Mouse (Mus musculus): ENCODE data around the gene Vars. TPM values are rescaled to one million over a fixed set of nuclear protein-coding genes. Genes with fewer than 3 reads are reported as not detected.
"Not testable (repeated sequence)": the region's sequence is repeated elsewhere in the genome, so short reads cannot be mapped to it uniquely, and the experiment has no call there.

Gene Vars
- polyA plus RNA-seq, 1 experiment from 2014 or later, result 85.2 TPM

GRCm38 (mm10) chr17:34969822-34970221, 31.0 kb upstream of the Vars start, which contains the start of gene Gm20481:
Gene Gm20481 (plus strand): TSS chr17:34969912.
- H3K9me3 ChIP-seq (ENCODE audit: control insufficient read depth, low read length); H3K9ac ChIP-seq (replicated peaks; ENCODE audit: low read depth, low read length); H3K36me3 ChIP-seq (ENCODE audit: control insufficient read depth, insufficient read depth); H3K4me3 ChIP-seq (replicated peaks; ENCODE audit: low read length); H3K4me2 ChIP-seq (ENCODE audit: low read length); H3K4me1 ChIP-seq (replicated peaks; ENCODE audit: control insufficient read depth, insufficient read depth, low read length); ATAC-seq; H3K27ac ChIP-seq (ENCODE audit: low read length): not testable (repeated sequence)
- peaks cover 18% of the 10 kb centered on the region for H3K27me3 ChIP-seq (replicated peaks; ENCODE audit: control insufficient read depth, insufficient read depth, low read length)
- 70% methylated on average over 6 of the region's 11 CpGs for WGBS

- 26% methylated on average over 17 of the region's 37 CpGs for WGBS
- ATAC-seq, result not testable (repeated sequence)
Measured at GRCm38 (mm10) chr17:34970850-34971249, 29.9 kb upstream of the Vars start.

GRCm38 (mm10) chr17:34971694-34972068, 29.1 kb upstream of the Vars start:
- peak overlapping the region; percentile 64 for H3K4me2 ChIP-seq (ENCODE audit: low read length)
- peak overlapping the region; percentile 44 for H3K4me3 ChIP-seq (replicated peaks; ENCODE audit: low read length)
- not testable (repeated sequence) for H3K36me3 ChIP-seq (ENCODE audit: control insufficient read depth, insufficient read depth); H3K27ac ChIP-seq (ENCODE audit: low read length); H3K4me1 ChIP-seq (replicated peaks; ENCODE audit: control insufficient read depth, insufficient read depth, low read length); H3K9me3 ChIP-seq (ENCODE audit: control insufficient read depth, low read length)
- H3K9ac ChIP-seq (replicated peaks; ENCODE audit: low read depth, low read length), result 0 out of 2 replicates have a peak overlapping the region, but pooled peaks have one; percentile 25
- ATAC-seq, result peak; percentile 67
- WGBS, result under 1% methylated on average over 17 of the region's 43 CpGs
- H3K27me3 ChIP-seq (replicated peaks; ENCODE audit: control insufficient read depth, insufficient read depth, low read length), result peaks cover 18% of the 10 kb centered on the region

More at GRCm38 (mm10) chr17:34970850-34971249, 29.9 kb upstream of the Vars start:
- H3K4me2 ChIP-seq (ENCODE audit: low read length); H3K27ac ChIP-seq (ENCODE audit: low read length); H3K4me3 ChIP-seq (replicated peaks; ENCODE audit: low read length); H3K9ac ChIP-seq (replicated peaks; ENCODE audit: low read depth, low read length); H3K36me3 ChIP-seq (ENCODE audit: control insufficient read depth, insufficient read depth); H3K9me3 ChIP-seq (ENCODE audit: control insufficient read depth, low read length); H3K4me1 ChIP-seq (replicated peaks; ENCODE audit: control insufficient read depth, insufficient read depth, low read length): not testable (repeated sequence)
- H3K27me3 ChIP-seq (replicated peaks; ENCODE audit: control insufficient read depth, insufficient read depth, low read length), result peaks cover 18% of the 10 kb centered on the region

- H3K4me1 ChIP-seq (replicated peaks; ENCODE audit: control insufficient read depth, insufficient read depth, low read length); H3K9me3 ChIP-seq (ENCODE audit: control insufficient read depth, low read length); H3K36me3 ChIP-seq (ENCODE audit: control insufficient read depth, insufficient read depth); H3K27ac ChIP-seq (ENCODE audit: low read length): not testable (repeated sequence)
- peak; percentile 95 for ATAC-seq
- H3K27me3 ChIP-seq (replicated peaks; ENCODE audit: control insufficient read depth, insufficient read depth, low read length), result peaks cover 18% of the 10 kb centered on the region
- peak within 1 kb of the TSS; percentile 64 for H3K4me2 ChIP-seq (ENCODE audit: low read length)
- WGBS, result under 1% methylated on average over 31 of the region's 33 CpGs
- H3K4me3 ChIP-seq (replicated peaks; ENCODE audit: low read length), result peak within 1 kb of the TSS; percentile 44
- H3K9ac ChIP-seq (replicated peaks; ENCODE audit: low read depth, low read length), result 0 out of 2 replicates have a peak within 1 kb of the TSS, but pooled peaks have one; percentile 25
Measured at GRCm38 (mm10) chr17:34972069-34972749, 28.6 kb upstream of the Vars start, which contains the start of the genes Hspa1a and Hspa1l. Gene Hspa1a (minus strand): TSS chr17:34972156. Gene Hspa1l (plus strand): TSS chr17:34972703.

- Histone ChIP-seq H3K9ac (replicated peaks; ENCODE audit: low read depth, low read length) (no peak overlapping the region), H3K36me3 (ENCODE audit: control insufficient read depth, insufficient read depth) (no peaks in the 10 kb centered on the region), H3K27ac (ENCODE audit: low read length) (no peak overlapping the region), H3K4me3 (replicated peaks; ENCODE audit: low read length) (no peak overlapping the region), H3K4me1 (replicated peaks; ENCODE audit: control insufficient read depth, insufficient read depth, low read length) (peaks cover 11% of the 10 kb centered on the region), H3K4me2 (ENCODE audit: low read length) (no peak overlapping the region), H3K27me3 (replicated peaks; ENCODE audit: control insufficient read depth, insufficient read depth, low read length) (no peaks in the 10 kb centered on the region), H3K9me3 (ENCODE audit: control insufficient read depth, low read length) (no peaks in the 10 kb centered on the region)
- no peak for ATAC-seq
- 73% methylated on average over 3 of the region's 3 CpGs for WGBS
Measured at GRCm38 (mm10) chr17:34975581-34976492, 24.9 kb upstream of the Vars start.

- Histone ChIP-seq H3K4me3 (replicated peaks; ENCODE audit: low read length) (no peak overlapping the region), H3K4me2 (ENCODE audit: low read length) (no peak overlapping the region), H3K27ac (ENCODE audit: low read length) (no peak overlapping the region), H3K36me3 (ENCODE audit: control insufficient read depth, insufficient read depth) (no peaks in the 10 kb centered on the region), H3K4me1 (replicated peaks; ENCODE audit: control insufficient read depth, insufficient read depth, low read length) (peaks cover 14% of the 10 kb centered on the region), H3K9ac (replicated peaks; ENCODE audit: low read depth, low read length) (no peak overlapping the region), H3K27me3 (replicated peaks; ENCODE audit: control insufficient read depth, insufficient read depth, low read length) (no peaks in the 10 kb centered on the region), H3K9me3 (ENCODE audit: control insufficient read depth, low read length) (no peaks in the 10 kb centered on the region)
- ATAC-seq, result no peak
- WGBS, result 95% methylated on average over 20 of the region's 20 CpGs
Measured at GRCm38 (mm10) chr17:34977000-34977399, 23.8 kb upstream of the Vars start.

- no peaks in the 10 kb centered on the region for H3K9me3 ChIP-seq (ENCODE audit: control insufficient read depth, low read length)
- no peaks in the 10 kb centered on the region for H3K27me3 ChIP-seq (replicated peaks; ENCODE audit: control insufficient read depth, insufficient read depth, low read length)
- H3K36me3 ChIP-seq (ENCODE audit: control insufficient read depth, insufficient read depth), result no peaks in the 10 kb centered on the region
- H3K4me2 ChIP-seq (ENCODE audit: low read length), result no peak overlapping the region
- 92% methylated on average over 27 of the region's 27 CpGs for WGBS
- H3K9ac ChIP-seq (replicated peaks; ENCODE audit: low read depth, low read length), result no peak overlapping the region
- no peak for ATAC-seq
- H3K4me3 ChIP-seq (replicated peaks; ENCODE audit: low read length), result no peak overlapping the region
- H3K27ac ChIP-seq (ENCODE audit: low read length), result no peak overlapping the region
- H3K4me1 ChIP-seq (replicated peaks; ENCODE audit: control insufficient read depth, insufficient read depth, low read length), result peaks cover 17% of the 10 kb centered on the region
Measured at GRCm38 (mm10) chr17:34978239-34978638, 22.5 kb upstream of the Vars start.

GRCm38 (mm10) chr17:34979631-34980030, 21.2 kb upstream of the Vars start:
- Histone ChIP-seq H3K36me3 (ENCODE audit: control insufficient read depth, insufficient read depth) (no peaks in the 10 kb centered on the region), H3K27ac (ENCODE audit: low read length) (no peak overlapping the region), H3K9me3 (ENCODE audit: control insufficient read depth, low read length) (no peaks in the 10 kb centered on the region), H3K9ac (replicated peaks; ENCODE audit: low read depth, low read length) (no peak overlapping the region), H3K27me3 (replicated peaks; ENCODE audit: control insufficient read depth, insufficient read depth, low read length) (no peaks in the 10 kb centered on the region), H3K4me2 (ENCODE audit: low read length) (no peak overlapping the region), H3K4me1 (replicated peaks; ENCODE audit: control insufficient read depth, insufficient read depth, low read length) (peaks cover 17% of the 10 kb centered on the region), H3K4me3 (replicated peaks; ENCODE audit: low read length) (no peak overlapping the region)
- WGBS, result 94% methylated on average over 4 of the region's 4 CpGs
- no peak for ATAC-seq

- Histone ChIP-seq H3K4me2 (ENCODE audit: low read length) (peak overlapping the region; percentile 93), H3K4me3 (replicated peaks; ENCODE audit: low read length) (peak overlapping the region; percentile 89), H3K36me3 (ENCODE audit: control insufficient read depth, insufficient read depth) (no peaks in the 10 kb centered on the region), H3K9me3 (ENCODE audit: control insufficient read depth, low read length) (no peaks in the 10 kb centered on the region), H3K27me3 (replicated peaks; ENCODE audit: control insufficient read depth, insufficient read depth, low read length) (no peaks in the 10 kb centered on the region), H3K27ac (ENCODE audit: low read length) (peak overlapping the region; percentile 20; the same call in 1 of the 2 replicates), H3K4me1 (replicated peaks; ENCODE audit: control insufficient read depth, insufficient read depth, low read length) (peaks cover 17% of the 10 kb centered on the region), H3K9ac (replicated peaks; ENCODE audit: low read depth, low read length) (peak overlapping the region; percentile 96)
- no peak for ATAC-seq
- WGBS, result 17% methylated on average over 2 of the region's 2 CpGs
Measured at GRCm38 (mm10) chr17:34980655-34981054, 20.1 kb upstream of the Vars start.

Data from forebrain, embryonic 16.5 days (tissue).